Mouse (Mus musculus): ENCODE measurements around the gene Sorbs1.

GRCm38 (mm10) chr19:40374720-40375119 lies 138.9 kb downstream of the Sorbs1 start:
- TF ChIP-seq CTCF (IDR thresholded peaks at IDR 0.05; ENCODE audit: low read depth) (no peak), EP300 (IDR thresholded peaks at IDR 0.05; ENCODE audit: low read depth) (no peak)

All from liver, embryonic 14.5 days (tissue).